Mouse (Mus musculus): ENCODE results near the gene Ror1.

Ror1 gene

DNA sequence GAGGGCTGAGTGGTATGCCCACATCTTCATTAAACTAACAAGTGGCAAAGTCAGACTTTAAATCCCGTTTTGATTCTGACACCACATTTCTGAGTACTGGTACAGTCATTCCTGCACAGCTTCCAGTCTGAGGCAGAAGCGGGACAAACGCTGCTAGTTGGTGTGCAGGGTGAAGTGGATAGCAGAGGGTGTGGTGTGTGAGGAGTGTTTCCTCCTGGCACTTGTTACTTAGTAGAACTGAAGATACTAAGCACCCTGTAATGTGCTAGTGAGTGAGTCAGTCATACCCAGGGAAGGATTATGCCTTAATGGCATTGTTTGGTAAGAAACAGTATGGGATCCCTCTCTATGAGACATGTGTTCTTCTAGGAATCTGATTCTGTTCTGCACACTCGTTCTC is 115.7 kb downstream of the Ror1 start:
- DNase-seq (ENCODE audit: low read depth, low spot score), result no peak

DNA sequence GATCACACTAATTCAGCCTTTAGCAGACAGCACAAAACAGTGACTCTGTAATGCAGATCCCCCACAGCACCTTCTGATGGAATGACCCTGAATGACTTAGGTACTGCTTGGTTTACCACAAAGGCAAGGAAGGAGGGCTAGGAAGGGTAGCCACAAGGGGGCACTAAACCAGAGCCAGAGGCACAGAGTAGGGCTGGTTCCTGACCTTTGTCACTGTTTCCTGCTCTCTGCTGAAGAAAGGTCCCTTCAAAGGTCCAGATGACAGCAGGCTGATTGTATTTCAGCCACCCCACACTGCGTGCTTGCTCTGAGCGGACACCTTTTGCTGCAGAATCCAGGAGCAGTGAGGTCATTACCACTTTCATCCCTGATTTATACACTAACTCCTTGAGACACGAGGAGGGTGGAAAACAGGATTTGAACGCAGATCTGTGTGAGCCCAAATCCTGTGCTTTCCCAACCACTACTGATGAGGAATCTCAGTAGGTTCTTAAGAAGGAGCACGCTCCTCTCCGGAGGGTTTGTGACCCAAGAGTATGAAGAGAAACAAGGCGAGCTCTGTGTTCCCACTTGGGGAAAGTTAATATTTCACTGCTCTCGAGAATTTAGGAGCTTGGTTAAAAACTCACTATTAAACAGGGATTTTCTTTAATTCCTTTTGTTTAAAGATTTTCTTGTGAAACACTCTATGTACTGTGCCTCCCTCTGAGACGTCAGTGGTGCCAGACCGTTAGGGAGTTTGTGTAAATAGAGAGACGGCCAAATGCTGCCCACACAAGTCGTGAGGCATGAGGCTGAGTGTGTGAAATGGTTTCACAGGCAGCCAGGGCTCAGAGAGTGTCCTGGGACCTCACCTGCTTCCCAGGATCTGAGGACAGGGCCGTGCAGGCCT is 119.0 kb downstream of the Ror1 start:
- DNase-seq (ENCODE audit: low read depth, low spot score), result peak; percentile 50

DNA sequence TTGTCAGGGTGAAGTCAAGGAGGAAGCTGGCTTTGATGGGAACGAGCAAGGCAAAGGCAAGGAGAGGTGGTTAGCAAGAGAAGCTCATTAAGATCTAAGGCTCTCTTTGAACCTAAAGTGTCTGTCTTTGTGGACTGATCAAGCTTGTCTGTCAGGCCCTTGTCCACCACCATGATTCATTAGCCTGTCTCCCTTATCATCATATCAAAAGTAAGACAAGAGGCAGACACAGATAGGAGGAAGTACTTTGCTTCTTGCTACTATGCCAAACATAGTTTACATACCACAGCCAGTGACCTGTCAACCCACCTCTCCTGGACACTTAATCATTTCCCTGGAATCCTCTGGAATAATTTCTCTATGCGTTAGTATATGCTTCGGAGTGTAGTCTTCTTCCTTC is 121.0 kb downstream of the Ror1 start:
- DNase-seq (ENCODE audit: low read depth, low spot score), result no peak

DNA sequence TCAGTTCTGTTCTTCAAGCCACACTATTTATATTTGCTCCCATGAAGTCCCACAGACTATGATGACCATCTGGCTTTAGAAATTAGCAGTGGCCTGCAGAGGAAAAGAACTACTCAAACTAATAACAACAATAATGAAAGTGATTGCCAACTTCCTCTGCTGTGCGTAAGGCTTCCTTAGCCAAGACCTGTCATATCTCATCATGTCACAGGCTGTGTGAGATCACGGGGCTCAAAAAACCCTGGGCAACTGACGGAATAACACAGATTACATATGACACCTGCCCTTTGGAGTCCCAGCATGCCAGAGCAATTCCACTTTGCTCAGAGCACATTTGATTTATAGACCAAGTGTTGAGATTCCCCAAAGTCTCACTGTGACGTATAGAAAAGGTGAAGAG is 123.4 kb downstream of the Ror1 start:
- no peak for DNase-seq (ENCODE audit: low read depth, low spot score)

DNA sequence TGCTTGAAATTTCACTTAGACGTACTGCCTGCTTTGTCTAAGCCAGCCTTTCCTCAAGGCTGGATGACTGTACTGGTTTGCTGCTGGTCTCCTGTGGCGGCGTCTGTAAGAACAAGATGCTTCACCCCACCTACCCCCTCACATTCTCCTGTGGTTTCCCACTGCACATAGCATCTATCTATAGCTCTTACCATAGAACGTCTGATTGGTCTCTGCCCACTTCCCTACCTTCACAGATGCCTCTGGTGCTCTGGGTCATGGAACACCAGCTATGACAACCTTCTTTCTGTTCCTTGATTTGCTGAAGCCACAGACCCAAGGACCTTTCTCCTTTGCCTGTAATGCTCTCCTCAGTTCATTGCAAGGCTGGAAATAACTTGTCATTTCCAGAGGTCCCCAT is 124.0 kb downstream of the Ror1 start:
- no peak for DNase-seq (ENCODE audit: low read depth, low spot score)

DNA sequence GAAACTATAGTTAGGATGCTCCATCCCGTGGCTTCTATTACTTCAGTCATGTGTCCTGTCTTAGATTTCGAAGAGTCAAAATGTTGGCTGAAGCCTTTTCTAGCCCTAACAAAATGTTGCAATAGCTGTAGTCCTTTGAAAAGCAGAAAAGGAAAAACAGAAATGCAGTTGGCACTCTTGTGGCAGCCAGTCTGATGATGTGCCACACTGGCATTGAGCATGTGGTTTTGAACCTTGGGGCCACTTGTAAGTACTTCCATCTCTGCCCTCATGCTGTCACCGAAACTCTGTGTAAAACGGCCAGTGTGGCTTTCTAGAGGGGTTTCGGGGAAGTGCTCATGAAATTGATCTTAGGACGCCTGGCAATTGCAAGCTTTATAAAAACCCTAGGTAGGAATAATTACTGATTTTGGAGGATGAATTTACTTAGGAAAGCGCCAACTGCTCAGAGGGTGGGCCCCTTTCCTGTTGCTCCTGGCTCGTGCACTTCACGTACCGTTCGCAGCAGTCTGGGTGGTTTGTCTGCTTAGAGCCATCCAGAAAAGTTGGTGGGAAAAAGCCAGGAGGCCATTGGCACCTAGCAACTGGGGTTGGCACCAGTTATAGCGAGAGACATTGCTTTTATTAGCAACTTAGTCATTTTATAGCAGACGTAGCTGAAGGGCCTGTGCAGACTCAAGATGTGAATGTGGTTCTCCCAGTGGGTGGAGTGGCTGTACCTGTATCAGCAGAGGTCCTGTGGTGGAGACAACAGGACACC is 126.6 kb downstream of the Ror1 start:
- DNase-seq (ENCODE audit: low read depth, low spot score), result no peak

DNA sequence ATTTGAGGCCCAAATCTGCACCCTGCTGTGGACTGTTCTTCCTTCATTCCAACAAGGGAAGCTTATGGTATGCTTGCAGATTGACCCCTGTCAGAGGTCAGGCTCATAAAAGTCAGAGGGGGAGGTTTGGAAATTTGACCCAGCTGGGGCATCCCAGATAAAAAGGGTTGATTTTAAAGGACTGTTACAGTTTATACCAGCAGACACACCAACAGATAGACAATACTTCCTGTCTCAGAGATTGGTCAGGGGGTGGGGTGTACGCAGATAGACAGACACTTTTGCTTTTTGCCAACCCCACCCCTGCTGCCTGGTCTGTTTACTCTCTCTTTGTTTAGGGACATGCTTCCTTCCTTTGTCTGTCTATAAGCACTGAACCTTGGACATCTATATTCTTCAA is 127.9 kb downstream of the Ror1 start:
- peak; percentile 82 for DNase-seq (ENCODE audit: low read depth, low spot score)

DNA sequence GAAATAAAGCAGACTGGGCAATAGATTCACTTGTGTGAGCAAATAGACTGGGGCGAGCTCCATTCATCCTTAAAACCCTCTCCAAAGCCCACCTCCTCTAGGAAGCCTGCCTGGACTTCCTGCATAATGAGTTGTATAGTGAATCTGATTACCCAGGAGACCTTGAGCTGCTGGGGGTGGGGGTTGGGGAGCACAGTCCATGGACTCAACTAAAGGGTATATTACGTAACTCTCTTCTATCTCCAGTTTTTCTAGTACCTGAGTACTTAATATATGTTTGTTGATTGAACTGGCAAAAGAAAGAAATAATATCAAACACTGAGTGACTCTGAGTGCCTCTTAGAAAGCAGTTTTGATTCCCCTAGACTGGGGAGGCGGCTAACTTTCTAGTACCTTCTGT is 128.4 kb downstream of the Ror1 start:
- no peak for DNase-seq (ENCODE audit: low read depth, low spot score)

DNA sequence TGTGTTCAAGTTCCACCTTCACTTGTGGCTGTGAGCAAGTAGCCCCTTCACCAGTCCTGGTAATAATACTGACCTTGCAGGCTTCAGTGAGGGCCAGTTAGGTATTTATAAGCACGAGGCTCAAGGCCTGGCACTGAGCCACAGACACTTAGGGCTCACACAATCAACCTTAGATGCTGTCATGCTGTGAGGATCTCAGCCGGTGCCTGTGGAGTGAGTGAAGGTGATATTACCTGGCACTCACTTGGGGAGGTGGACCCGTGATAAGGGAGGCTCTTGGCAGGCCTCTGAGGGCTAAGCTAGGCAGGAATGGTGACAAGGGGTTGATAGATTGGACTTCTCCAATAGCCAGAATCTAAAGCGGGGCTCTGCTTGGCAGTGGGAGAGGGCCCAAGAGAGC is 131.0 kb downstream of the Ror1 start:
- no peak for DNase-seq (ENCODE audit: low read depth, low spot score)

DNA sequence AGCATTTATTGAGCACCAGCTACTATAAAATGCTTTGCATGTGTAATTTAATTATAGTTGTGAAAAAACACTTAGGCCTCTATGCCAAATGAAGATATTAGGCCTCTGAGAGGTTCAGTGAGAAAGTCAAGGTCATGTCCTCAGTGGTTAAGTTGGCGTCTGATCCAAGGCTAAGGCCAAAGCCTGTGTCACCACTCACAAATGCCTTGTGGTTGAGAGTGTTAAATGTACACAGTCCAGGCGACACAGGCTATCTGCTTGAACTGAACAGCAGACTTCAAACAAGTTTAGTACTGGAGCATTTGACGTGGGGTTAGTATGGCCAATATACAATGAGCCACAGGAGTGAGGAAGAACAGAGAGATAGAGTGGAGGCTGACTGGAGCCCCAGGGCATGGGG is 132.5 kb downstream of the Ror1 start:
- DNase-seq (ENCODE audit: low read depth, low spot score), result no peak

DNA sequence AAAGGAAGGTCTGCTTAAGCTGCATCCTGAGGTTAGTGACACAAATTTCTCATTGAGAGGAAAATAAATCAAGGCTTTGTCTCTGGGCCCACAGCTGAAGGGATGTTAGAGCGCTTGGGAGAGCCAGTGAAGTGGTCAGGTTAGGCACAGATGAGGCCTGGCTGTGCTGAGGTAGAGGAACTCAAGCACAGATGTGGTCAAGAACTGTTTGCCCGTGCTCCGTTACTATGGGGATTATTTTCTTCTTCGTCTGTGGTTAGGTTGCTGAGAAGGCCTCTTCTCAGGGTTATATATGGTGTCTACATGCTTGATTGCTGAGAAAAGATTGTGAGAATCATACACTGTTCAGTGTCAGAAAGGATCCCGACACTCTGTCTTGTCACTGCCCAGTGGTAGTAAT is 134.7 kb downstream of the Ror1 start:
- DNase-seq (ENCODE audit: low read depth, low spot score), result no peak

DNA sequence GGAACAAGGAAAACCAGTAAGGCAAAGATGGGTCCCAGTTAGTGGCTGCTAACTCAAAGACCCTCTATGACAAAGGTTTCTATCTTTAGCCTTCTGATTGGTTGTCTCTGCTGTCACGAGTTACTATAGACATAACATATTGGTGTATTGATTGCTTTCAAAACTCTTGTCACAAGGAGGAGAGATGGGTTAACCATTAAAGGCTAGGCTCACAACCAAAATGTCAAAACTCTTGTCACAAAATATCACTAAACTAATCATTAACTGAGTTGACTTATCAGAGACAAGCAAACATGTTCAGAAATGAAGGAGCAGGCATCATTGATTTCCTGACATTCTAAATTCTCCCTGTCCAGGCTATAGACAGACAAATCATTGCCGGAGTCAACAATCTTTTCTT is 135.4 kb downstream of the Ror1 start:
- DNase-seq (ENCODE audit: low read depth, low spot score), result no peak

DNA sequence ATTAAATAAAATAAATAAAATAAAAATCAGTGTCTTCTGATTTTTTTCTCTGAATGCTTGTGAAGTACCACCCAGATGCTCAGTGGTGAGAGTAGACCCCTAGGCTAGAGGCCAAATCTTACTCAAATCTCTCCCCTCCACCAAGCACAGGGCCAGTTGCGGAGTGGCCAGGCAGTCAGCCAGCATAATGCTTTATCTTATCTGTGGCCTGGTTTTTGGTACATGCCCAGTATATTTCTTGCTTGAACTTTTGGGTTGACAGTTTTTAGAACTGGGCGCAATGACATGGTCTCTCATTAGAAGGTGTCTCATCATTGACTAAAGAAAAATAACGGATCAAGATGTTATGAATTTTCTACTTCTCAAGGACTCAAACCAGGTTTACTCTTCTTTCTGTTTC is 136.3 kb downstream of the Ror1 start:
- DNase-seq (ENCODE audit: low read depth, low spot score), result no peak

DNA sequence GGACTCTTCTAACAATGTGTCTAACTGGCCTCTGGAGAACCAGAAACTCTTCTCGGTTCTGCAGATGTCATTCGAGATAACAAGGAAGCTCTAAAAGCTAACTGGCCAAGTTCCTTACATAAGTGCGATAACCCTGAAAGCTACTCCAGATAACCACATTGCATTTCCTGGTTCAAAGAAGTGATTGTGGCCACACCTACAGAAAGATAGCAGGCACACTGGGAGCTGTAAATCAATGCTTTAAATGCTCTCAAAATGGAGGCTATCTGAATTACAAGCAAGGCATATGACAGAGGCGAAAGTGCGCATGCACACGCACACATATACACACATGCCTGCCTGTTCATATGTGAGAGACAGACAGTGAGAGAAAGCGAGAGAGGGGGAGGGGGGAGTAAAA is 136.9 kb downstream of the Ror1 start:
- DNase-seq (ENCODE audit: low read depth, low spot score), result no peak

DNA sequence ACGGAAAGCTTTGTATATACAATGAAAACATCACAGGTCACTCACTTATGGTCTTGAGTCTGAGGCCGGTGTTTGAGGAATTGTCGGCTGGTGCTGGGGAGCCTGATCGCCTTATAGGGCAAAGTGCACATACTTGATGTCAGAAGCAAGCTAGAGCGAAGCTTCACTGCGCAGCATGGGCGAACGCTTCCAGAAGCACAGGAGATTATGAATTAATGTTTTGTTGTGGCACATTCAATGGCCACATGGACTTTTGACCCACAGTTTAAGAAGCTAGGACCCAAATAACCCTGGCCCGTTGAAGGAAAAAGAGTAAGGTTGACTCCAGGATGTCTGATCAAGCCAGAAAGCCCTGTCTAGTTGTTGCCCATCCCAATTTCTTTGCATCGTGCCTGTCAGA is 138.2 kb downstream of the Ror1 start:
- DNase-seq (ENCODE audit: low read depth, low spot score), result no peak

DNA sequence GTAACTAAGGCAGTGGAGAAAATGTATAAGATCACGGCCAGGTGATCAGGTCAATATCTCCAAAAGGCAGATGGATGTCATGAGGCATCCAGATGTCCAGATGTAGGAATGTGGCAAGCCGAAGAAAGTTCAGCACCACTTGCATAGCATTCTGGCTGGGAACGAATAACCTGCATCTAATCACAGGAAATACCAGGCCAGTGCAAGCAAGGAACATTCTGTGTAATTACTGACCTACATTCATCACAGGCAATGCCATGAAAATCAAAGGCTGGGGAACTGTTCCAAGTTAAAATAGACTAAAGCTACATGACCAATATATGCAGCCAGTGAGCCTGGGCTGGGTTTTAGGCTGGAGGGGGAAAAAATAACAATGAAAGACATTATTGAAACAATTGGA is 140.7 kb downstream of the Ror1 start:
- DNase-seq (ENCODE audit: low read depth, low spot score), result peak; percentile 61

DNA sequence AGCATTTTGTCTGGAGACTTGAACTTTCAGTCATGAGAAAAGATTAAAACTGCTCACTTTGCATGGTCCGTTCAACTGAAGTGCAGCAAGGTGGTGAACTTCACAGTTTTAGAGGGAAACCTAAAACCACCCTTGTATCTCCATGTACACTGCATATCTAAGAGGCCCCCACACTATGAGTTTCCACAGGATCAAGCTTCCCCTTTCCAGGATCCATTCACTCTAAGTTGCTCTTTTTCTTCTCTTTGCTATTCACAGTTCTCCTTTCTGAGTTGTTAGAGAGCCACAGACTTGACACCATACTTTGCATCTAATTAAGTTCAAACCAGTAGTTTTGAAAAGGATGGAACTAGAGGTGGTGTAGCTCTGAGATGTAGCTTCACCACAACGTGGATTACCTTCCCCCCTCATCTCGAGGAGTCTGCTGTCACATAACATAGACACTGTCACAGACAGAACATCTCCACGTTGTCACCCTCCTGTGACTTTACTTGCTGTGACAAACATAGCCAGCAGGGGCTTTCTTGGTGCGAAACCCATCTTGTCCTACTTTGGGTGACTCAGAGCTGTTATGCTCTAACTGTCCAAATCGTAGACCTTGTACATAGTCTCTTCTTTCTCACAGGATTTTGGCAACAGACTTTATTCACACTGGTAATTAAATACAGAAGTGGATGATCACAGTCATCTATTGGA is 146.6 kb downstream of the Ror1 start:
- DNase-seq (ENCODE audit: low read depth, low spot score), result no peak

DNA sequence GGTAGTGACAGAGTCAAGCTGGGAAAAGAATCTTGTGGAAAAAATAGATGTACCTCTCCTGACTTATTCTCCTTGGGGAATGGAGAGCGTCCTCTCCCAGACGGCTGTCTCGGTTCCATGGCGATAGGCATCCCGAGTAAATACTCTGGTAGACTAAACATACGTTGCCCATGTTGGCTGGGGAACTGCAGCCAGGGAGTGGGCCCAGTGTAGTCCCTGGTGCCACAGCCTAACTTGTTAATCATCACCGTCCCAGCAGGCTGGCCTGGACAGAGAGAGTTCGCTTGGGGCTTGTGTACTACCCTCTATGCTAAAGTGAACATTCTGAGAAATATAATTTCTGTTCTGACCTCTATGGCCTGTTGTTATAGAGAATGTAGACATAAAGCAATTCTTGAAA is 148.7 kb downstream of the Ror1 start:
- no peak for DNase-seq (ENCODE audit: low read depth, low spot score)

DNA sequence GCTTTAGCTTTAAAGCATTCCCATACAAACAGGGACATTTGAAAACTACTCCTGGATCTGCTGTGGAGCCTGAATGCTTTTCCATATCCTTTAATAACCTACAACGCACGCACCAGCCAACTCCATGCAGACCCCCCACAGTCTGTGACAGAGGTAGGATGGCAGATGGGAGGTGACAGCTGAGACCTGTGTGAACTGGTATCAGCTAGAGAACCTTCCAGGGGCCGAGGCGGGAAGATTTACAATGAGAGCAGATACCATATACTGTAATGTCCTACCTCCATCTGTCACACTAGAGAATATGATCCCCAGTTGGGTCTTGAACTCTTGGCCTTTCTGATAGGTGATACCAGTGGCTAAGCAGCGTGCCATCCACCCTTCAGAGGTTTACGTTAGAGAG is 149.1 kb downstream of the Ror1 start:
- peak; percentile 44 for DNase-seq (ENCODE audit: low read depth, low spot score)

DNA sequence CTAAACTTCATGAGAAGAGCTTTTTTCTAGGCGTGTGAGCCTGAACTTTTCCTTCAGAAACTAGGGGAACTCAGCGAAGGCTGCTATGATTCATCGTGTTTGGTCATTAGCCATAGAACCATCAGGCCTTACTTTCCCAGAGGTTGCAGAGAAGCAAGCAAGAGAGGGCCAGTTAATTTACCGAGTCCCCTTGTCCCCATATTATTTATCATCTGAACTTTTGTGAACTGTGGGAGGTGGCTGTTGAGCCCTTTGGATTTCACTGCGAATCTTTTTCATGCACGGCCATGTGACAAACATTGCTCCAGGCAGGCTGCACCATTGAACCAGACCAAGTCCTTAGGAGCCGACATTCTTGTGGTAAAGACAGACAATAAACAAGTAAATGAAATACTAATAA is 152.2 kb downstream of the Ror1 start:
- DNase-seq (ENCODE audit: low read depth, low spot score), result no peak

DNA sequence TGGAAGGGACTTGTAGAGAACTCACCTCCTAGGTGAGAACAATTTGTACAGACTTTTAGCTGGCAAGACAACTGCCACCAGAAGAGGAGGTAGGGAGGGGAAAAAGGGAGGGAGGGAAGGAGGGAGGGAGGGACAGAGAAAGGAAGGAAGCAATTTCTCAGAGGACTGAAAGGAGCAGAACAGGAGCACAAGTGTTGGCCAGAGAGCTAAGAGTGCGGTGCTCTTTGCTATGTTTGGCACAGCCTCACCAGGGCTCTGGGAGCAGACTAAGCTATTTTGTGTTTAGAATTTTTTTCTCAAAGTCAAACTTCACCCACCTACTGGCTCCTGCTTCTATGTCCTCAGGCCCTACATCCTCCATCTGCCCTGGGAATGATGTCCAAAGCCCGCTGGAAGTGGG is 152.7 kb downstream of the Ror1 start:
- DNase-seq (ENCODE audit: low read depth, low spot score), result no peak

DNA sequence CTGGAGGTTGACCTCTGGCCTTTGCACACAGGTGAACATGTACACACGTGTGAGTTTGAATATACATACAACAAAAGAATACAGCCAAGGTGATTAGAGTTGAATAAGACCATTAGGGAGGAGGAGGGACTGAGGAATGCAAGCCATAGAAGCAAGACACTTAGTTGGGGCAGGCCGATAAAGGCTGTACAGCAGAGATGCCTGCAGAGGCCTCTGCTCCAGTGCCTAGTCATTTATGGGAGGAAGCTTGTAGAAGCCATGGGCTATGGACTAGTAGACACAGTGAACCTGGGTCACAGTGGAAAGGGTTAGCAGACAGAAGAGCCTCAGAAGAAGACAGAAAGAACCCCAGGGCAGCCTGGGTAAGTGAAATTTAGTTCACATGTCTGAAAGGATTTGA is 155.7 kb downstream of the Ror1 start:
- DNase-seq (ENCODE audit: low read depth, low spot score), result no peak

DNA sequence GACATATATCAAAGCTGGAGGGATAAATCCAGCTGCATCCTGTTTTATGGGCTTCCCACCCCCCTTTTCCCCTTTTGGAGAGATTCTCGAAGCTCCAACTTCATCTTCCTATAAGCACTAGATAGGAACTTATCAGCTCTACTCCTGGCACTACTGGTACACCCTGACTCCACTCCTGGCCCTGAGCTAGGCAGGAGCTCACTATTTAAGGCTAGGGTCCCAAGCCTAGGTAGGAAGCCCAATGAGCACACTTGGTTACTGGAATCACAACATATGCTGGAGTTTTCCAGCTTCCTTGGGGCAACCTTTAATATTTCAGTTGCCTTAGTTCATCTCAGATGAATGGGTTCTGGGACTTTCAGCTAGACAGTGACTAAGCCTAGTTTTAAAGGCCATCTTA is 156.5 kb downstream of the Ror1 start:
- DNase-seq (ENCODE audit: low read depth, low spot score), result no peak

Data from mesoderm, embryonic 11.5 days (tissue).